Mouse (Mus musculus) lung, postnatal 0 days (tissue): ENCODE results near the gene Cacna2d1. TPM values are rescaled to one million over a fixed set of nuclear protein-coding genes. Genes with fewer than 3 reads are reported as not detected.

Experiments used
- ATAC-seq: fragments of 200-750 bp; cut with Nextera tagmentation; 2 replicates; pipeline ENCODE4 v1.8.0; 2017; ENCODE audit warnings: moderate library complexity
- DNase-seq: peaks from one replicate; pipeline ENCODE4 v3.0.0-alpha.2; 2016; ENCODE audit warnings: low spot score
- H3K27ac ChIP-seq: fragments of 300-500 bp; sonication (generic); 2 replicates; pipeline ENCODE4 v1.5.1; 2014; ENCODE audit warnings: antibody characterized with exemption, mild to moderate bottlenecking, low read length, mixed read lengths
- H3K27me3 ChIP-seq: fragments of 300-500 bp; sonication (generic); replicated peaks from 2 replicates; pipeline ENCODE4 v1.6.1; 2014; ENCODE audit warnings: low read length, mixed read lengths; ENCODE audit not compliant: insufficient read depth
- H3K36me3 ChIP-seq: fragments of 300-500 bp; sonication (generic); 2 replicates; pipeline ENCODE4 v1.6.1; 2014; ENCODE audit warnings: low read length, mixed read lengths; ENCODE audit not compliant: insufficient read depth
- H3K4me1 ChIP-seq: fragments of 300-500 bp; sonication (generic); 2 replicates; pipeline ENCODE4 v1.6.1; 2014; ENCODE audit warnings: antibody characterized with exemption, low read depth, low read length, mixed read lengths; ENCODE audit not compliant: insufficient read depth
- H3K4me2 ChIP-seq: fragments of 300-500 bp; sonication (generic); replicated peaks from 2 replicates; pipeline ENCODE4 v1.6.1; 2014; ENCODE audit warnings: low read depth, mild to moderate bottlenecking, low read length, moderate library complexity, mixed read lengths
- H3K4me3 ChIP-seq: fragments of 300-500 bp; sonication (generic); 2 replicates; pipeline ENCODE4 v1.5.1; 2014; ENCODE audit warnings: low read depth, low read length
- H3K9ac ChIP-seq: fragments of 300-500 bp; sonication (generic); replicated peaks from 2 replicates; pipeline ENCODE4 v1.6.1; 2014; ENCODE audit warnings: low read depth, mild to moderate bottlenecking
- H3K9me3 ChIP-seq: fragments of 300-500 bp; sonication (generic); 2 replicates; pipeline ENCODE4 v1.6.1; 2016; ENCODE audit warnings: low read length, mixed read lengths
- CTCF ChIP-seq: IDR thresholded peaks from 2 replicates; pipeline ENCODE4 v1.5.1; 2016; ENCODE audit warnings: antibody characterized with exemption, mild to moderate bottlenecking
- EP300 ChIP-seq: IDR thresholded peaks from 2 replicates; pipeline ENCODE4 v1.6.1; 2016; ENCODE audit warnings: antibody characterized with exemption, mild to moderate bottlenecking, control low read depth
- WGBS: fragments of 180-500 bp; shearing (Covaris S2); extraction: QIAGEN DNeasy Blood & Tissue Kit; methylation state at CpG from one replicate; pipeline ENCODE4 v1.1.7; 2014; 5-methylcytosine and 5-hydroxymethylcytosine counted together
- polyA plus RNA-seq: library from polyadenylated mRNA; unstranded; fragments of >200 nt; fragmentation: Nextera tagmentation; extraction: Ambion mirVana; gene quantifications from 2 replicates; pipeline ENCODE4 v1.2.1, GENCODE M21; 2015

The Cacna2d1 gene
- polyA plus RNA-seq, 1 experiment from 2014 or later, result 8.4 TPM

- TF ChIP-seq EP300 (no peak), CTCF (no peak)
- ATAC-seq, result no peak
- H3K27me3 ChIP-seq, result no peaks in the 10 kb centered on the region
- no peak overlapping the region for H3K4me3 ChIP-seq
- DNase-seq, result no peak
- H3K9ac ChIP-seq, result no peak overlapping the region
- no peak overlapping the region for H3K27ac ChIP-seq
- no peaks in the 10 kb centered on the region for H3K9me3 ChIP-seq
- no peaks in the 10 kb centered on the region for H3K36me3 ChIP-seq
- no peak overlapping the region for H3K4me2 ChIP-seq
- no peaks in the 10 kb centered on the region for H3K4me1 ChIP-seq
- WGBS, result 91% methylated on average over 8 of the region's 8 CpGs
These were observed 436.2 kb downstream of the Cacna2d1 start for GRCm38 (mm10) chr5:16370706-16371105.

GRCm38 (mm10) chr5:16373966-16374365 lies 439.5 kb downstream of the Cacna2d1 start:
- no peak overlapping the region for H3K4me2 ChIP-seq
- DNase-seq (no peak), ATAC-seq (no peak)
- no peak overlapping the region for H3K9ac ChIP-seq
- WGBS, result 84% methylated on average over 4 of the region's 4 CpGs
- no peaks in the 10 kb centered on the region for H3K9me3 ChIP-seq
- H3K36me3 ChIP-seq, result no peaks in the 10 kb centered on the region
- H3K27ac ChIP-seq, result no peak overlapping the region
- H3K4me1 ChIP-seq, result no peaks in the 10 kb centered on the region
- no peaks in the 10 kb centered on the region for H3K27me3 ChIP-seq
- TF ChIP-seq CTCF (no peak), EP300 (no peak)
- H3K4me3 ChIP-seq, result no peak overlapping the region

- no peak overlapping the region for H3K9ac ChIP-seq
- H3K36me3 ChIP-seq, result no peaks in the 10 kb centered on the region
- DNase-seq (no peak), ATAC-seq (no peak)
- H3K27me3 ChIP-seq, result no peaks in the 10 kb centered on the region
- no peak overlapping the region for H3K4me3 ChIP-seq
- H3K4me2 ChIP-seq, result no peak overlapping the region
- TF ChIP-seq CTCF (no peak), EP300 (no peak)
- no peak overlapping the region for H3K27ac ChIP-seq
- WGBS, result 91% methylated on average over 3 of the region's 3 CpGs
- no peaks in the 10 kb centered on the region for H3K9me3 ChIP-seq
- H3K4me1 ChIP-seq, result no peaks in the 10 kb centered on the region
These were observed 441.9 kb downstream of the Cacna2d1 start for GRCm38 (mm10) chr5:16376329-16376908.

GRCm38 (mm10) chr5:16410011-16410410 lies 475.5 kb downstream of the Cacna2d1 start:
- no peak for TF ChIP-seq EP300
- H3K4me1 ChIP-seq, result no peaks in the 10 kb centered on the region
- no peaks in the 10 kb centered on the region for H3K9me3 ChIP-seq
- no peak overlapping the region for H3K4me3 ChIP-seq
- H3K27ac ChIP-seq, result no peak overlapping the region
- no peaks in the 10 kb centered on the region for H3K36me3 ChIP-seq
- peak; percentile 42 for DNase-seq
- H3K27me3 ChIP-seq, result no peaks in the 10 kb centered on the region
- no peak overlapping the region for H3K4me2 ChIP-seq
- H3K9ac ChIP-seq, result no peak overlapping the region
- ATAC-seq, result peak; percentile 68
- WGBS, result 40% methylated on average over 8 of the region's 8 CpGs

GRCm38 (mm10) chr5:16414693-16415092 lies 480.2 kb downstream of the Cacna2d1 start:
- no peak for ATAC-seq
- Histone ChIP-seq H3K27ac (no peak overlapping the region), H3K4me1 (no peaks in the 10 kb centered on the region), H3K4me3 (no peak overlapping the region), H3K36me3 (no peaks in the 10 kb centered on the region), H3K9ac (no peak overlapping the region), H3K27me3 (no peaks in the 10 kb centered on the region), H3K4me2 (no peak overlapping the region), H3K9me3 (no peaks in the 10 kb centered on the region)
- no peak for DNase-seq
- TF ChIP-seq CTCF, result no peak
- TF ChIP-seq EP300, result no peak

- 55% methylated on average over 1 of the region's 1 CpGs for WGBS
- Histone ChIP-seq H3K4me3 (no peak overlapping the region), H3K27ac (no peak overlapping the region), H3K9ac (no peak overlapping the region), H3K27me3 (no peaks in the 10 kb centered on the region), H3K4me2 (no peak overlapping the region), H3K36me3 (no peaks in the 10 kb centered on the region), H3K4me1 (no peaks in the 10 kb centered on the region), H3K9me3 (no peaks in the 10 kb centered on the region)
- DNase-seq (no peak), ATAC-seq (no peak)
- TF ChIP-seq CTCF, result no peak
- no peak for TF ChIP-seq EP300
These were observed 483.5 kb downstream of the Cacna2d1 start for GRCm38 (mm10) chr5:16417996-16418395.

- TF ChIP-seq CTCF (no peak), EP300 (no peak)
- ATAC-seq (no peak), DNase-seq (no peak)
- Histone ChIP-seq H3K9me3 (no peaks in the 10 kb centered on the region), H3K36me3 (no peaks in the 10 kb centered on the region), H3K4me1 (no peaks in the 10 kb centered on the region), H3K4me2 (no peak overlapping the region), H3K4me3 (no peak overlapping the region), H3K27me3 (no peaks in the 10 kb centered on the region), H3K27ac (no peak overlapping the region), H3K9ac (no peak overlapping the region)
- WGBS, result 59% methylated on average over 3 of the region's 3 CpGs
These were observed 484.0 kb downstream of the Cacna2d1 start for GRCm38 (mm10) chr5:16418504-16418903.

Other genes with a start within 250 kb of the Cacna2d1 start
- gene Speer4c, start 220.4 kb upstream of the Cacna2d1 start, polyA plus RNA-seq, result 0.42 and 0.51 TPM in 2 replicates